Mouse (Mus musculus): ENCODE data around the gene Gm20509. TPM values are rescaled to one million over a fixed set of nuclear protein-coding genes. Genes with fewer than 3 reads are reported as not detected.

Gene Gm20509
- total RNA-seq, 2 experiments from 2014 or later, result not detected

Other genes starting within 250 kb of the Gm20509 start
- 10 to 100 TPM; 14.6 to 14.9 TPM for gene Pygo1, start 176.8 kb upstream of the Gm20509 start, total RNA-seq (2021)
- gene Dyx1c1, start 143.7 kb upstream of the Gm20509 start, total RNA-seq (2021), result 1 to 10 TPM in 1 of 2 experiments, under 1 TPM in 1; 1.00 to 1.0 TPM
- not detected for gene Gm44503, start 143.6 kb upstream of the Gm20509 start, total RNA-seq (2021)
- gene Ccpg1os, start 117.1 kb upstream of the Gm20509 start, total RNA-seq (2021), result 10 to 100 TPM; 11.4 to 13.2 TPM
- 10 to 100 TPM; 87.4 to 93.7 TPM for gene Ccpg1, start 117.0 kb upstream of the Gm20509 start, total RNA-seq (2021)
- 1 to 10 TPM; 3.3 to 3.7 TPM for gene Pigb, start 62.1 kb upstream of the Gm20509 start, total RNA-seq (2021)
- gene Rab27a, start 57.6 kb upstream of the Gm20509 start, total RNA-seq (2021), result 1 to 10 TPM; 1.3 to 2.0 TPM
- gene Khdc3, start 634 bp upstream of the Gm20509 start, total RNA-seq (2021), result not detected
- gene Rsl24d1, start 11.0 kb downstream of the Gm20509 start, total RNA-seq (2021), result 10 to 100 TPM; 34.5 to 36.7 TPM